Mouse (Mus musculus) activated CD4-positive, CD25-positive, alpha-beta regulatory T cell (primary cell): ENCODE measurements around the gene Kcnk7. TPM values are rescaled to one million over a fixed set of nuclear protein-coding genes. Genes with fewer than 3 reads are reported as not detected.

Experiments used
- polyA plus RNA-seq, 2 experiments: library from polyadenylated mRNA; unstranded; fragments of 100-300 nt; shearing (Covaris generic); gene quantifications; one replicate each; pipeline ENCODE4 v1.2.1; 2017

Gene Kcnk7
- polyA plus RNA-seq, result 1 to 10 TPM; 2.7 to 4.0 TPM

GRCm38 (mm10) chr19:5704163-5704800, at the start of gene Kcnk7:
Gene Kcnk7 (plus strand): TSS chr19:5704367.

GRCm38 (mm10) chr19:5662981-5663913, 40.9 kb upstream of the Kcnk7 start, which contains the start of gene Sipa1:
Gene Sipa1 (minus strand): TSS chr19:5663707.

GRCm38 (mm10) chr19:5688200-5689087, 15.7 kb upstream of the Kcnk7 start, which contains the start of the genes Map3k11 and Pcnx3:
Gene Map3k11 (plus strand): TSS chr19:5688742.
Gene Pcnx3 (minus strand): TSS chr19:5688908.

GRCm38 (mm10) chr19:5725767-5726515, 21.8 kb downstream of the Kcnk7 start, which contains the start of gene Ehbp1l1:
Gene Ehbp1l1 (minus strand): TSS chr19:5726317.

GRCm38 (mm10) chr19:5729444-5729815, 25.3 kb downstream of the Kcnk7 start, which contains the start of gene Fam89b:
Gene Fam89b (minus strand): TSS chr19:5729653.

GRCm38 (mm10) chr19:5740320-5741317, 36.5 kb downstream of the Kcnk7 start, which contains the start of gene Ltbp3:
Gene Ltbp3 (plus strand): TSS chr19:5740904.

Other genes starting within 250 kb of the Kcnk7 start
- 10 to 100 TPM; 10.6 to 11.9 TPM for gene Ccdc85b, start 246.5 kb upstream of the Kcnk7 start, polyA plus RNA-seq
- 100 to 1,000 TPM; 135 to 140 TPM for gene Fibp, start 243.8 kb upstream of the Kcnk7 start, polyA plus RNA-seq
- gene Ctsw, start 235.9 kb upstream of the Kcnk7 start, polyA plus RNA-seq, result 100 to 1,000 TPM; 166 to 186 TPM
- gene Efemp2, start 230.4 kb upstream of the Kcnk7 start, polyA plus RNA-seq, result 1 to 10 TPM; 1.6 to 3.1 TPM
- gene Mus81, start 216.0 kb upstream of the Kcnk7 start, polyA plus RNA-seq, result 10 to 100 TPM; 56.5 to 60.6 TPM
- gene Cfl1, start 213.9 kb upstream of the Kcnk7 start, polyA plus RNA-seq, result 1,000 to 10,000 TPM; 4,073 to 4,463 TPM
- gene 1700020D05Rik, start 200.6 kb upstream of the Kcnk7 start, polyA plus RNA-seq, result under 1 TPM in 1 of 2 experiments, not detected in 1; 0.22 TPM
- 10 to 100 TPM; 10.7 to 22.0 TPM for gene Snx32, start 193.8 kb upstream of the Kcnk7 start, polyA plus RNA-seq
- gene Ovol1, start 143.7 kb upstream of the Kcnk7 start, polyA plus RNA-seq, result under 1 TPM in 1 of 2 experiments, not detected in 1; 0.57 TPM
- 10 to 100 TPM; 11.7 to 22.5 TPM for gene Ap5b1, start 136.3 kb upstream of the Kcnk7 start, polyA plus RNA-seq
- 100 to 1,000 TPM; 104 to 115 TPM for gene Rnaseh2c, start 102.5 kb upstream of the Kcnk7 start, polyA plus RNA-seq
- 10 to 100 TPM; 37.2 to 37.4 TPM for gene Kat5, start 94.1 kb upstream of the Kcnk7 start, polyA plus RNA-seq
- gene Rela, start 66.9 kb upstream of the Kcnk7 start, polyA plus RNA-seq, result 100 to 1,000 TPM; 137 to 140 TPM
- gene Sipa1, start 40.7 kb upstream of the Kcnk7 start, polyA plus RNA-seq, result 100 to 1,000 TPM; 121 to 239 TPM
- gene Map3k11, start 15.6 kb upstream of the Kcnk7 start, polyA plus RNA-seq, result 10 to 100 TPM; 47.3 to 58.7 TPM
- 10 to 100 TPM; 27.6 to 46.4 TPM for gene Pcnx3, start 15.5 kb upstream of the Kcnk7 start, polyA plus RNA-seq
- gene Ehbp1l1, start 21.9 kb downstream of the Kcnk7 start, polyA plus RNA-seq, result 10 to 100 TPM; 35.7 to 68.1 TPM
- gene Fam89b, start 25.3 kb downstream of the Kcnk7 start, polyA plus RNA-seq, result 100 to 1,000 TPM; 101 to 122 TPM
- gene Ltbp3, start 36.5 kb downstream of the Kcnk7 start, polyA plus RNA-seq, result under 1 TPM; 0.74 to 0.98 TPM
- 10 to 100 TPM; 45.0 to 60.9 TPM for gene Scyl1, start 67.1 kb downstream of the Kcnk7 start, polyA plus RNA-seq
- gene Frmd8, start 170.9 kb downstream of the Kcnk7 start, polyA plus RNA-seq, result 100 to 1,000 TPM; 201 to 224 TPM
- 10 to 100 TPM; 46.6 to 48.9 TPM for gene Slc25a45, start 173.4 kb downstream of the Kcnk7 start, polyA plus RNA-seq
- 1 to 10 TPM in 1 of 2 experiments, under 1 TPM in 1; 0.20 to 1.5 TPM for gene Tigd3, start 189.8 kb downstream of the Kcnk7 start, polyA plus RNA-seq
- gene Dpf2, start 208.6 kb downstream of the Kcnk7 start, polyA plus RNA-seq, result 100 to 1,000 TPM; 135 to 158 TPM
- gene Cdc42ep2, start 220.4 kb downstream of the Kcnk7 start, polyA plus RNA-seq, result under 1 TPM; 0.06 to 0.79 TPM